Mouse (Mus musculus) G1E (cell line): ENCODE data around the gene Rasl10b. TPM values are rescaled to one million over a fixed set of nuclear protein-coding genes. Genes with fewer than 3 reads are reported as not detected.

ENCODE experiments used
- ATAC-seq: 2 replicates; pipeline ENCODE4 v1.8.0; 2016; ENCODE audit warnings: mild to moderate bottlenecking; ENCODE audit not compliant: insufficient number of reproducible peaks, poor library complexity, low FRiP score, severe bottlenecking; ENCODE audit errors: extremely low read depth
- DNase-seq: peaks from one replicate; pipeline ENCODE4 v3.0.0; 2012; ENCODE audit warnings: low spot score
- H3K27me3 ChIP-seq: 2 replicates; pipeline ENCODE4 v1.6.1; 2012; ENCODE audit warnings: mild to moderate bottlenecking, low read length, inconsistent platforms; ENCODE audit not compliant: insufficient read depth
- H3K36me3 ChIP-seq: replicated peaks from 2 replicates; pipeline ENCODE3; 2012; ENCODE audit warnings: mild to moderate bottlenecking, inconsistent platforms
- H3K4me1 ChIP-seq: 2 replicates; pipeline ENCODE4 v1.6.1; 2012; ENCODE audit warnings: low read depth, low read length, inconsistent platforms, mixed read lengths; ENCODE audit not compliant: insufficient read depth
- H3K4me3 ChIP-seq: 2 replicates; pipeline ENCODE4 v1.5.1; 2012; ENCODE audit warnings: low read depth, mild to moderate bottlenecking, inconsistent platforms, low read length, moderate library complexity, mixed read lengths
- H3K9me3 ChIP-seq: replicated peaks from 2 replicates; pipeline ENCODE4 v1.6.1; 2012; ENCODE audit warnings: inconsistent platforms
- CTCF ChIP-seq: IDR thresholded peaks from 2 replicates; pipeline ENCODE4 v1.5.1; 2012; ENCODE audit warnings: low read depth, low read length, inconsistent platforms, mixed read lengths
- GATA1 ChIP-seq: IDR thresholded peaks from 2 replicates; pipeline ENCODE4 v1.6.1; 2012; ENCODE audit warnings: borderline replicate concordance, low read length, inconsistent platforms, mixed read lengths
- GATA2 ChIP-seq: IDR thresholded peaks from 2 replicates; pipeline ENCODE4 v1.6.1; 2012; ENCODE audit warnings: low read depth, low read length, inconsistent platforms, borderline replicate concordance
- POLR2AphosphoS5 ChIP-seq: IDR thresholded peaks from 2 replicates; pipeline ENCODE4 v1.6.1; 2012; ENCODE audit warnings: low read depth, low read length, inconsistent platforms; ENCODE audit not compliant: insufficient replicate concordance
- TAL1 ChIP-seq: conservative IDR thresholded peaks from 2 replicates; pipeline ENCODE4 v1.6.1; 2012; ENCODE audit warnings: low read depth, low read length, inconsistent platforms, mixed read lengths
- polyA plus RNA-seq: library from polyadenylated mRNA; stranded (reverse); fragments of >175 nt; gene quantifications from 2 replicates; pipeline ENCODE4 v1.2.3, GENCODE M21; 2012
- total RNA-seq, 2 experiments: library from RNA; stranded (forward) in 1 of 2; stranded (reverse) in 1 of 2; fragments of 200-1000 nt in 1 of 2; fragments of >200 nt in 1 of 2; fragmentation: Nextera tagmentation in 1 of 2; gene quantifications; 2 replicates each; pipeline ENCODE4 v1.2.3; 2014 to 2017

The Rasl10b gene
- total RNA-seq (2014; fragmentation: Nextera tagmentation) (not detected in 2 replicates), total RNA-seq (2017) (0.06 TPM in 1 of 2 replicates, not detected in the other), polyA plus RNA-seq (0.04 and 0.09 TPM in 2 replicates)

DNA sequence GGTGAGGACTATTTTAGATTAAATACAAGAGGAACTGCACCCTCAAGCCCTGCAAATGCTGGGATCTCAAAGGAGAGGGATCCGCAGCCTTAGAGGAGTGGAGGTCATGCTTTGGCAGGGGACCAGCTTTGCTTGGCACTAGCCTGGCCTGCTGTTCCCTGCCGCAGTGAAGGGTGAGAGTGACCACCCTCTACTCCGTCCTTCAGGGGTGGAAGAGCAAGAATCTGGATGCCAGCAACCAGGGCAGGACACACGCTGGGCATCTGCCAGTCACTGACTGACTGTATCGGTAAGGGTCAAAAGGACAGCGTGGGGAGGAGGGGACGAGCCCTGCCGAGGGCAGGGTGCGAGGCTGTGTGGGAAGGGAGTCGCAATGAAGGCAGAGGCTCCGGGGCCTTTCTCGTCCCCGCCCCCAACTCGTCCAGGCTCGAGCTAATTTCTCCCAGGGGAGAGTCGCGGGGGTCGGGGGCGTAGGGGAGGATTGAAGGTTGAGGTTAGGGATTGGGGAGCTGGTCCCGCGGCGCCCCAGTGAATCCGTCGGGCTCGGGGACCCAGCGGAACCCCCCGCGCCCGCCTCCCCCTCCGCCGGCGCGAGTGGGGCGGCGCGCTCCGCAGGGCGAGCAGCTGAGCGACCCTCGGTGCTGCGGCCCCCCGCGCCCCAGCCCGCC, at the start of gene Rasl10b:
Gene Rasl10b (plus strand): TSS at position 51 of the 668 bp plus-strand sequence.
- Histone ChIP-seq H3K36me3 (peaks cover 16% of the 10 kb centered on the region), H3K4me1 (no peaks in the 10 kb centered on the region), H3K9me3 (no peaks in the 10 kb centered on the region), H3K4me3 (no peak within 1 kb of the TSS), H3K27me3 (peaks cover 30% of the 10 kb centered on the region)
- no peak for ATAC-seq
- DNase-seq: no peak
- no peak for TF ChIP-seq GATA2
- no peak for TF ChIP-seq CTCF
- no peak for TF ChIP-seq GATA1
- TF ChIP-seq POLR2AphosphoS5: no peak
- TF ChIP-seq TAL1: no peak

DNA sequence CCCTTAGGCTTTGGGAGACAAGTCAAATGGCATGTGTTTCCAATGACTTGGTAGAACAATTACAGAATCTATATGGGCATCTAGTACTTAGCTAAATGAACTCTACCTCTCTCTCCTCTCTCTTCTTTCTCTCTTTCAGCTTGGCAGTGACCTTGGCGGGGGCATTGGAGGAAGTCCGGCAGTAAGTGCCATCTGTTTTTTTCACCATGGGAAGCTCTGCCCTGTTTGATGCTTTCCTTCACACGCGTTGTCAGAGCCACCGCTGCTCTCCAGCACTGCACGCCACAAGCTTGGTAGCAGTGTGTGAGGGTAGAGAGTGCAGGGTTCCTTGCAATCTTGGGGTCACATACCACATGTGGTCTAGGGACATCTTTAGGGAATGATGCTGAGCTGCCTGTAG, 44.3 kb upstream of the Rasl10b start:
- Histone ChIP-seq H3K4me1 (no peaks in the 10 kb centered on the region), H3K4me3 (no peak overlapping the region), H3K36me3 (peaks cover 80% of the 10 kb centered on the region), H3K27me3 (no peaks in the 10 kb centered on the region), H3K9me3 (no peaks in the 10 kb centered on the region)
- TF ChIP-seq GATA2 (no peak), CTCF (no peak), TAL1 (no peak), POLR2AphosphoS5 (no peak), GATA1 (no peak)
- DNase-seq: no peak
- no peak for ATAC-seq

DNA sequence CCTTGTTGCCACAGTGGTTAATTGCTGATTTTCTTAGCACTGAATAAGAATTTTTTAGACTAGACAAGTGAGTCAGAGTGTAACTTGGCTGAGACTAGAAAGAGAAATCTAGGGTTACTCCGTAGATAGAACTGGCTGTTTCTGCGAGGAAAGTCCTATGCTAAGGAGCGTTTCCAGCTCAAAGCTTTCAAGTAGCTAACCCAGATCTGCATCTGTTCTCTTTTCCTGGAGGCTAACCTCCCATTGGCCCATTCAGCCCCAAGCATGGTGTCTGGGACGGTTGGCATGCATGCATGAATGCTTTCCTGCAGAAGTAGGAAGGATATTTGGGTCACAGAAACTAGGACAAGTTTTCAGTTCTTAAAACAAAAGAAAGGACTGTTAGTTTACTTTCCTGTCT, 37.7 kb upstream of the Rasl10b start:
- peaks cover 85% of the 10 kb centered on the region for H3K36me3 ChIP-seq
- no peak for TF ChIP-seq POLR2AphosphoS5
- no peak for TF ChIP-seq GATA2
- TF ChIP-seq GATA1: no peak
- TF ChIP-seq TAL1: no peak
- TF ChIP-seq CTCF: no peak
- no peaks in the 10 kb centered on the region for H3K4me1 ChIP-seq
- H3K9me3 ChIP-seq: no peaks in the 10 kb centered on the region
- H3K4me3 ChIP-seq: no peak overlapping the region
- H3K27me3 ChIP-seq: no peaks in the 10 kb centered on the region
- ATAC-seq: no peak
- no peak for DNase-seq

DNA sequence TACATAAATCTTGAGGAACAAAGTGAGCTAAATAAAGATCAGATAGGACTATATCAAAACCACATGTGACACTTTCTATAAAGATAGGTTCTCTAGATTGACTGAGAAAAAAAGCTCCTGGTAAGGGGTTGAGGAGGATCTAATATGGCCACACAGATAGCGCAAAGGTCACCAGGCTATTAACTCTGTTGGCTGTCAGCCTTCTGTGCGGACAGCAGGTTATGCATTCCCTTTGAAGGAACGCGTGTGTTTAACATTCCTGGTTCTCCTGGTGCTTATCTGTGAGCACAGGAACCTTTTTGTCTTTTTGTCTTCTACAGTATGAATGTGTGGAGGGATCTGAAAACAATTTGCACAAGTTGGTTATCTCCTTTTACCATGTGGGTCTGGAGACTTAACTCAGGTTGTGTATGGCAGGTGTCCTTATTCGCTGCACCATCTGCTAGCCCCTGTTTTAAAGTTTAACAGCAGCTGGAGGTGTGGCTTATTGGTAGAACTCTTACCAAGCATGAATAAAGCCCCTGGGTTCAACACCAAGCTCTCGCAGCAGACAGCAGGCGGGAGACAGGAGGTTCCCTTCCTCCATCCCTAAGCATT, 29.1 kb upstream of the Rasl10b start:
- peak; percentile 80 for ATAC-seq
- TF ChIP-seq GATA2 (no peak), TAL1 (peak; percentile 90)
- DNase-seq: peak; percentile 45
- peaks cover 64% of the 10 kb centered on the region for H3K36me3 ChIP-seq
- no peaks in the 10 kb centered on the region for H3K27me3 ChIP-seq
- H3K4me1 ChIP-seq: peaks cover 40% of the 10 kb centered on the region
- no peaks in the 10 kb centered on the region for H3K9me3 ChIP-seq
- peak overlapping the region; percentile 7; the same call in 1 of the 2 replicates for H3K4me3 ChIP-seq

DNA sequence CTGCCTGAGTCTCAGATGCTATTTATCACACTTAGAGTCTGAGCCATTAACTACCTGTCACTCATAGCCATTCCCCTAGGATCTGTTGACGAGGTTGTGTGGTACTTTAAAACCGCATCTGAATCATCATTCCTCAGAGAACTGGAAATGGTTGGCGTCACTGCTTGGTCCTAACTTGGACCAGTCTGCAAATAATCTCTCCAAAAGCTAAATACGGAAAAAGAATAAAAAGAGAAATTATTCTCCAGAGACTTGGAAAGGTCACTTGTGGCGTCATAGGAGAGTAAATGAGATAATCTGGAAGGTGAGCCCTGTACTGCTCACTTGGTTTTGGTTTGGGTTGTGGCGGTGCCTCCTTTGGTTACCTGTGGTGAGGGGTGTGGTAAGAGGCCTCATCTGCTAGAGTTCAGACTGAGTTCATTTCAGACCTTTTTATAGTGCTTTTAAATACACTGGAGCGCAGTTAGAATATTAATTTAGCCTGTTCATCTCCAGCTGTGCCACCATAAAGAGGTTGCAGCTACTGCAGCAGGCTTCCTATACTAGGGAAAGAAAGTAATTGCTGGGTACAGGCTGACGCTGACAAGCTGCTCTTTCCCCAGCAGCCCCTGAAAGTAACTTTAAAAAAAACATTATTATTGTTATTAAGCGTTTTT, 25.9 kb upstream of the Rasl10b start:
- H3K27me3 ChIP-seq: no peaks in the 10 kb centered on the region
- TF ChIP-seq POLR2AphosphoS5 (no peak), GATA1 (no peak), CTCF (no peak), TAL1 (no peak), GATA2 (no peak)
- DNase-seq (no peak), ATAC-seq (no peak)
- H3K36me3 ChIP-seq: peaks cover 60% of the 10 kb centered on the region
- no peaks in the 10 kb centered on the region for H3K9me3 ChIP-seq
- H3K4me1 ChIP-seq: peaks cover 35% of the 10 kb centered on the region
- no peak overlapping the region for H3K4me3 ChIP-seq

DNA sequence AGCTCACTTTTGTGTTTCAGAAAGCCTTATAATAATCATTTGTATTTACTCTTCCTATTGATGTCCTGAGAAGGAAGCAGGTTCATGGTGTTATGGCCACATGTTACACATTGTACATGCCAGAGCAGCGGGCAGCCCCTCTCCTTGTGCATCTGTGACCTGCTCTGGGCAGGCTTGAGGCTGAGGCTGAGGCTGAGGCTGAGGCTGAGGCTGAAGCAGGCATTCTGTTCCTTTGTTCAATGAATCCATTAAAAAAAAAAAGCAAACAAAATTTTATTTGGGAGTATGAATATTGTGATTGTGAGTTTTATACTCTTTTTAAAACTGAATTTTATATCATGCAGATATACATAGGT, 25.4 kb upstream of the Rasl10b start:
- no peaks in the 10 kb centered on the region for H3K9me3 ChIP-seq
- ATAC-seq: no peak
- H3K4me1 ChIP-seq: peaks cover 30% of the 10 kb centered on the region
- TF ChIP-seq GATA2 (no peak), TAL1 (no peak), POLR2AphosphoS5 (no peak), GATA1 (no peak), CTCF (no peak)
- no peak overlapping the region for H3K4me3 ChIP-seq
- DNase-seq: no peak
- peaks cover 62% of the 10 kb centered on the region for H3K36me3 ChIP-seq
- no peaks in the 10 kb centered on the region for H3K27me3 ChIP-seq
